Mouse (Mus musculus): ENCODE data around the gene Nrxn1. TPM values are rescaled to one million over a fixed set of nuclear protein-coding genes. Genes with fewer than 3 reads are reported as not detected.
A peak's percentile ranks its signal among the peaks of the same experiment; 100 is the strongest.

The Nrxn1 gene
- total RNA-seq, 2 experiments from 2014 or later: 6.1 to 9.9 TPM

- ATAC-seq (replicated peaks; ENCODE audit: poor library complexity): peak; percentile 44
Observed at GRCm38 (mm10) chr17:90990747-90991146, 102.1 kb downstream of the Nrxn1 start.

- ATAC-seq (replicated peaks; ENCODE audit: poor library complexity): peak; percentile 72
Observed at GRCm38 (mm10) chr17:90962904-90963531, 129.9 kb downstream of the Nrxn1 start.

- no peak for ATAC-seq (replicated peaks; ENCODE audit: poor library complexity)
Observed at GRCm38 (mm10) chr17:90955221-90955620, 137.7 kb downstream of the Nrxn1 start.

GRCm38 (mm10) chr17:90934929-90935328 lies 157.9 kb downstream of the Nrxn1 start:
- ATAC-seq (replicated peaks; ENCODE audit: poor library complexity): no peak

GRCm38 (mm10) chr17:90913320-90913719 lies 179.6 kb downstream of the Nrxn1 start:
- ATAC-seq (replicated peaks; ENCODE audit: poor library complexity): no peak

GRCm38 (mm10) chr17:90912746-90913145 lies 180.1 kb downstream of the Nrxn1 start:
- ATAC-seq (replicated peaks; ENCODE audit: poor library complexity): no peak

- no peak for ATAC-seq (replicated peaks; ENCODE audit: poor library complexity)
Observed at GRCm38 (mm10) chr17:90912341-90912740, 180.5 kb downstream of the Nrxn1 start.

- ATAC-seq (replicated peaks; ENCODE audit: poor library complexity): no peak
Observed at GRCm38 (mm10) chr17:90906118-90907093, 186.5 kb downstream of the Nrxn1 start.

- no peak for ATAC-seq (replicated peaks; ENCODE audit: poor library complexity)
Observed at GRCm38 (mm10) chr17:90905143-90905542, 187.7 kb downstream of the Nrxn1 start.

- ATAC-seq (replicated peaks; ENCODE audit: poor library complexity): no peak
Observed at GRCm38 (mm10) chr17:90892327-90893259, 200.3 kb downstream of the Nrxn1 start.

- ATAC-seq (replicated peaks; ENCODE audit: poor library complexity): no peak
Observed at GRCm38 (mm10) chr17:90891711-90892110, 201.2 kb downstream of the Nrxn1 start.

GRCm38 (mm10) chr17:90857225-90857624 lies 235.6 kb downstream of the Nrxn1 start:
- ATAC-seq (replicated peaks; ENCODE audit: poor library complexity): no peak

GRCm38 (mm10) chr17:90843876-90844275 lies 249.0 kb downstream of the Nrxn1 start:
- ATAC-seq (replicated peaks; ENCODE audit: poor library complexity): no peak

GRCm38 (mm10) chr17:90843072-90843611 lies 249.7 kb downstream of the Nrxn1 start:
- ATAC-seq (replicated peaks; ENCODE audit: poor library complexity): peak; percentile 68

- ATAC-seq (replicated peaks; ENCODE audit: poor library complexity): no peak
Observed at GRCm38 (mm10) chr17:90837022-90837414, 255.9 kb downstream of the Nrxn1 start.

- ATAC-seq (replicated peaks; ENCODE audit: poor library complexity): no peak
Observed at GRCm38 (mm10) chr17:90836154-90837021, 256.5 kb downstream of the Nrxn1 start.

GRCm38 (mm10) chr17:90818340-90818739 lies 274.5 kb downstream of the Nrxn1 start:
- ATAC-seq (replicated peaks; ENCODE audit: poor library complexity): no peak

GRCm38 (mm10) chr17:90817898-90818297 lies 275.0 kb downstream of the Nrxn1 start:
- no peak for ATAC-seq (replicated peaks; ENCODE audit: poor library complexity)

- no peak for ATAC-seq (replicated peaks; ENCODE audit: poor library complexity)
Observed at GRCm38 (mm10) chr17:90815306-90815705, 277.6 kb downstream of the Nrxn1 start.

- no peak for ATAC-seq (replicated peaks; ENCODE audit: poor library complexity)
Observed at GRCm38 (mm10) chr17:90813760-90814159, 279.1 kb downstream of the Nrxn1 start.

All from megakaryocyte progenitor cell, adult 5-6 weeks (primary cell).